Mouse (Mus musculus) myocyte (in vitro differentiated cells): ENCODE results near the gene Stpg3. TPM values are rescaled to one million over a fixed set of nuclear protein-coding genes. Genes with fewer than 3 reads are reported as not detected.
"Not testable (repeated sequence)": the region's sequence is repeated elsewhere in the genome, so short reads cannot be mapped to it uniquely, and the experiment has no call there.

ENCODE experiments used
- H3K27me3 ChIP-seq: one replicate; pipeline ENCODE4 v1.6.1; 2011; ENCODE audit not compliant: control insufficient read depth, insufficient read depth, insufficient read length
- H3K36me3 ChIP-seq: one replicate; pipeline ENCODE4 v1.6.1; 2011; ENCODE audit not compliant: control insufficient read depth, insufficient read depth
- H3K4me2 ChIP-seq: one replicate; pipeline ENCODE4 v1.6.1; 2011; ENCODE audit warnings: low read depth, control low read depth
- H3K4me3 ChIP-seq: one replicate; pipeline ENCODE4 v1.5.1; 2011; ENCODE audit warnings: mild to moderate bottlenecking, control low read depth, moderate library complexity
- H3K79me2 ChIP-seq: one replicate; pipeline ENCODE4 v1.6.1; 2011; ENCODE audit not compliant: control insufficient read depth, insufficient read depth
- H3ac ChIP-seq: one replicate; pipeline ENCODE4 v1.6.1; 2011; ENCODE audit not compliant: control insufficient read depth, insufficient read length
- CEBPB ChIP-seq: IDR thresholded peaks from 2 replicates; pipeline ENCODE4 v1.6.1; 2011; ENCODE audit warnings: mild to moderate bottlenecking, moderate library complexity; ENCODE audit not compliant: poor library complexity, insufficient read depth, severe bottlenecking
- E2F4 ChIP-seq: IDR thresholded peaks from one replicate; pipeline ENCODE4 v1.6.1; 2011; ENCODE audit warnings: mild to moderate bottlenecking, control low read depth, moderate library complexity; ENCODE audit not compliant: insufficient read depth
- MAX ChIP-seq: IDR thresholded peaks from one replicate; pipeline ENCODE4 v1.6.1; 2011; ENCODE audit warnings: low read depth, mild to moderate bottlenecking, control low read depth
- MYOD1 ChIP-seq, 3 experiments: IDR thresholded peaks; one replicate each; pipeline ENCODE4 v1.6.1; 2011; ENCODE audit warnings: control low read depth in 2 of 3, low read depth in 2 of 3, mild to moderate bottlenecking in 2 of 3, moderate library complexity in 1 of 3; ENCODE audit not compliant: insufficient read length in 2 of 3, control insufficient read depth in 1 of 3
- MYOG ChIP-seq, 3 experiments: IDR thresholded peaks; one replicate each; pipeline ENCODE4 v1.6.1; 2011; ENCODE audit warnings: control low read depth in 2 of 3, low read depth in 2 of 3, mild to moderate bottlenecking in 2 of 3; ENCODE audit not compliant: insufficient read length in 2 of 3, control insufficient read depth in 1 of 3, insufficient read depth in 1 of 3
- POLR2A ChIP-seq: IDR thresholded peaks from one replicate; pipeline ENCODE4 v1.6.1; 2011; ENCODE audit warnings: low read depth, mild to moderate bottlenecking, control low read depth, moderate library complexity; ENCODE audit not compliant: insufficient read length
- POLR2AphosphoS2 ChIP-seq: IDR thresholded peaks from one replicate; pipeline ENCODE4 v1.6.1; 2011; ENCODE audit warnings: low read depth, control low read depth; ENCODE audit not compliant: insufficient read length
- REST ChIP-seq: IDR thresholded peaks from one replicate; pipeline ENCODE4 v1.6.1; 2011; ENCODE audit warnings: mild to moderate bottlenecking, control low read depth, moderate library complexity; ENCODE audit not compliant: insufficient read depth, insufficient read length
- SRF ChIP-seq: IDR thresholded peaks from one replicate; pipeline ENCODE4 v1.6.1; 2011; ENCODE audit warnings: low read depth; ENCODE audit not compliant: control insufficient read depth, insufficient read length
- TCF12 ChIP-seq: IDR thresholded peaks from one replicate; pipeline ENCODE4 v1.6.1; 2011; ENCODE audit warnings: mild to moderate bottlenecking, control low read depth; ENCODE audit not compliant: poor library complexity, insufficient read depth, severe bottlenecking
- TCF3 ChIP-seq: IDR thresholded peaks from one replicate; pipeline ENCODE4 v1.6.1; 2011; ENCODE audit warnings: low read depth, control low read depth; ENCODE audit not compliant: insufficient read length
- USF1 ChIP-seq: IDR thresholded peaks from one replicate; pipeline ENCODE4 v1.6.1; 2011; ENCODE audit warnings: low read depth, mild to moderate bottlenecking, control low read depth, moderate library complexity
- polyA plus RNA-seq: library from polyadenylated mRNA; unstranded; fragments of >200 nt; fragmentation: generic; extraction: Trizol; gene quantifications from one replicate; pipeline ENCODE4 v1.2.1, GENCODE M21; 2012; ENCODE audit warnings: missing spikeins

Stpg3 gene
- polyA plus RNA-seq, 1 experiment, result not detected

GRCm38 (mm10) chr2:25261870-25262269 lies 47.4 kb upstream of the Stpg3 start:
- Histone ChIP-seq H3K4me2 (peak overlapping the region; percentile 90), H3K36me3 (no peaks in the 10 kb centered on the region), H3K4me3 (peak overlapping the region; percentile 28), H3K79me2 (no peaks in the 10 kb centered on the region), H3ac (no peak overlapping the region), H3K27me3 (no peaks in the 10 kb centered on the region)
- TF ChIP-seq MYOG (IDR thresholded peaks at IDR 0.05; ENCODE audit: control insufficient read depth in 1 of 3, insufficient read depth in 1 of 3, insufficient read length in 2 of 3, low read depth in 2 of 3), result no peak
- TF ChIP-seq SRF, result no peak
- TF ChIP-seq E2F4, result no peak
- no peak for TF ChIP-seq TCF3
- TF ChIP-seq MYOD1 (IDR thresholded peaks at IDR 0.05; ENCODE audit: control insufficient read depth in 1 of 3, insufficient read length in 2 of 3, low read depth in 2 of 3), result no peak

GRCm38 (mm10) chr2:25258887-25259286 lies 44.5 kb upstream of the Stpg3 start:
- peaks cover 20% of the 10 kb centered on the region for H3K79me2 ChIP-seq
- no peaks in the 10 kb centered on the region for H3K36me3 ChIP-seq
- H3K4me2 ChIP-seq, result no peak overlapping the region
- H3ac ChIP-seq, result no peak overlapping the region
- no peak overlapping the region for H3K4me3 ChIP-seq
- TF ChIP-seq E2F4, result no peak
- TF ChIP-seq USF1, result no peak
- TF ChIP-seq POLR2A, result no peak
- no peak for TF ChIP-seq MYOD1 (IDR thresholded peaks at IDR 0.05; ENCODE audit: control insufficient read depth in 1 of 3, insufficient read length in 2 of 3, low read depth in 2 of 3)
- TF ChIP-seq CEBPB, result no peak
- no peak for TF ChIP-seq SRF
- no peak for TF ChIP-seq MAX
- no peak for TF ChIP-seq TCF3
- no peak for TF ChIP-seq REST
- TF ChIP-seq POLR2AphosphoS2, result no peak
- TF ChIP-seq MYOG (IDR thresholded peaks at IDR 0.05; ENCODE audit: control insufficient read depth in 1 of 3, insufficient read depth in 1 of 3, insufficient read length in 2 of 3, low read depth in 2 of 3), result no peak
- no peak for TF ChIP-seq TCF12
- no peaks in the 10 kb centered on the region for H3K27me3 ChIP-seq

GRCm38 (mm10) chr2:25257250-25257649 lies 42.8 kb upstream of the Stpg3 start:
- not testable (repeated sequence) for H3ac ChIP-seq, H3K36me3 ChIP-seq, H3K4me3 ChIP-seq, H3K4me2 ChIP-seq, H3K27me3 ChIP-seq
- H3K79me2 ChIP-seq, result peaks cover 20% of the 10 kb centered on the region

GRCm38 (mm10) chr2:25256443-25257109 lies 42.1 kb upstream of the Stpg3 start:
- H3K36me3 ChIP-seq, H3K27me3 ChIP-seq: not testable (repeated sequence)
- Histone ChIP-seq H3K79me2 (peaks cover 20% of the 10 kb centered on the region), H3K4me3 (peak overlapping the region; percentile 96), H3ac (peak overlapping the region; percentile 73), H3K4me2 (peak overlapping the region; percentile 93)

GRCm38 (mm10) chr2:25255284-25255779 lies 40.9 kb upstream of the Stpg3 start, which contains the start of gene Tmem203:
Gene Tmem203 (plus strand): TSS chr2:25255439.
- Histone ChIP-seq H3K36me3 (peaks cover 6% of the 10 kb centered on the region), H3K4me3 (peak within 1 kb of the TSS; percentile 96), H3ac (peak within 1 kb of the TSS; percentile 73), H3K4me2 (peak within 1 kb of the TSS; percentile 95), H3K27me3 (no peaks in the 10 kb centered on the region), H3K79me2 (peaks cover 20% of the 10 kb centered on the region)
- TF ChIP-seq POLR2A, result peak; percentile 71
- TF ChIP-seq MYOD1 (IDR thresholded peaks at IDR 0.05; ENCODE audit: control insufficient read depth in 1 of 3, insufficient read length in 2 of 3, low read depth in 2 of 3), result peak in 2 of 3 experiments; percentile 3 to 45
- TF ChIP-seq USF1, result no peak
- TF ChIP-seq SRF, result peak; percentile 75
- no peak for TF ChIP-seq TCF12
- TF ChIP-seq POLR2AphosphoS2, result peak; percentile 72
- TF ChIP-seq TCF3, result no peak
- peak in 1 of 3 experiments; percentile 47 for TF ChIP-seq MYOG (IDR thresholded peaks at IDR 0.05; ENCODE audit: control insufficient read depth in 1 of 3, insufficient read depth in 1 of 3, insufficient read length in 2 of 3, low read depth in 2 of 3)
- TF ChIP-seq E2F4, result no peak
- no peak for TF ChIP-seq CEBPB
- TF ChIP-seq MAX, result no peak
- TF ChIP-seq REST, result no peak
